Comparison of ENCODE assay signal across 18 mouse cellular contexts in the genomic region with DNA sequence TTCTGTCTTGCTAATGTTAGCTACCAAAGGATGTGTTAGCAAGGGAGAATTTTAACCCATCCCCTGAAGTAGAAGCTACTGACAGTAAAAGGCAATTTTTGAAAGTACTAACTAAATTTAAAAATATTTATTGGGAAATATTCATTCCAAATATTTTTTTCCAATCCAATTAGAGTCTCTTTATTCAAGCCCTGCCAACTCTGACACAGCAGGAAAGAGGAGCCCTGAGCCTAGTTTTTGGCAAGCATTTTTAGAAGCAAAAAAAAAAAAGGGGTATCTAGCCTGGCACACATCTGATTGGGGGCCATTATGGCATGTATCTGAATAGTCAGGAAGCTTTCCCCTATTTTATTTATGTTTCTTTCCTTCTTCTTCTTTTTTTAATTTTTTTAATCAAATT.
DNase-seq lines count a peak whose midpoint lies in the region; ATAC-seq and TF ChIP-seq lines count a peak whose summit lies in the region.
"Had no signal": no experiment of that assay in that cellular context is flagged by ENCODE, and none has a peak within 500 bp of the region (broad histone marks: within the 10 kb centered on the region; RNA-seq: fewer than 3 reads in every experiment).

No protein-coding gene starts in this region.

- no peaks in the 10 kb centered on the region for H3K9me3 ChIP-seq in forebrain, embryonic 14.5 days (replicated peaks; ENCODE audit: control insufficient read depth, low read length)
- H3K9me3 ChIP-seq in forebrain, embryonic 12.5 days, result no peaks in the 10 kb centered on the region
- H3K9me3 ChIP-seq in liver, postnatal 0 days (ENCODE audit: low read length), result no peaks in the 10 kb centered on the region
- H3K9me3 ChIP-seq: embryonic facial prominence, embryonic 10.5 days; embryonic facial prominence, embryonic 12.5 days; forebrain, embryonic 15.5 days had no signal

- no peak overlapping the region for H3K9ac ChIP-seq in forebrain, embryonic 14.5 days (ENCODE audit: low read length)
- no peak overlapping the region for H3K9ac ChIP-seq in forebrain, embryonic 12.5 days
- no peak overlapping the region for H3K9ac ChIP-seq in liver, postnatal 0 days (replicated peaks)
- H3K9ac ChIP-seq: embryonic facial prominence, embryonic 12.5 days; forebrain, embryonic 15.5 days; forebrain, postnatal 0 days had no signal

- H3K4me2 ChIP-seq in forebrain, embryonic 14.5 days (ENCODE audit: low read length), result no peak overlapping the region
- no peak overlapping the region for H3K4me2 ChIP-seq in forebrain, embryonic 12.5 days
- no peak overlapping the region for H3K4me2 ChIP-seq in liver, postnatal 0 days (ENCODE audit: low read depth, low read length)
- H3K4me2 ChIP-seq: embryonic facial prominence, embryonic 12.5 days; forebrain, embryonic 15.5 days had no signal

- peak; percentile 58 to 70 for DNase-seq in cerebellum, postnatal 10 days
- DNase-seq in cerebellum, adult 8-10 months, result no peak
- DNase-seq in forebrain, embryonic 14.5 days (ENCODE audit: low spot score), result peak; percentile 45
- DNase-seq in Muller cell, postnatal 12 days (ENCODE audit: inconsistent ontology term), result peak; percentile 64
- DNase-seq in brain, adult 2 months (ENCODE audit: low read depth, low spot score), result peak; percentile 26
- DNase-seq in liver, postnatal 0 days, result no peak
- DNase-seq in yolk sac, embryonic 10.5 days (ENCODE audit: low spot score), result no peak
- DNase-seq: adrenal gland, adult 8-10 months; adrenal gland, postnatal 14 days; adrenal gland, postnatal 36 days; cerebellum, adult 9-11 months; forebrain, postnatal 0 days had no signal

- TF ChIP-seq EP300 in liver, postnatal 0 days (IDR thresholded peaks at IDR 0.05; ENCODE audit: low read depth), result no peak

- H3K4me1 ChIP-seq in forebrain, embryonic 14.5 days (ENCODE audit: control insufficient read depth, insufficient read depth, low read length), result no peaks in the 10 kb centered on the region
- H3K4me1 ChIP-seq in forebrain, embryonic 12.5 days, result no peaks in the 10 kb centered on the region
- no peaks in the 10 kb centered on the region for H3K4me1 ChIP-seq in liver, postnatal 0 days (ENCODE audit: insufficient read depth)
- H3K4me1 ChIP-seq: embryonic facial prominence, embryonic 10.5 days; embryonic facial prominence, embryonic 12.5 days; forebrain, embryonic 15.5 days had no signal

- H3K4me3 ChIP-seq in forebrain, embryonic 14.5 days (ENCODE audit: low read depth, low read length), result no peak overlapping the region
- no peak overlapping the region for H3K4me3 ChIP-seq in forebrain, embryonic 12.5 days (replicated peaks)
- no peak overlapping the region for H3K4me3 ChIP-seq in liver, postnatal 0 days (ENCODE audit: low read depth, low read length)
- H3K4me3 ChIP-seq: embryonic facial prominence, embryonic 10.5 days; embryonic facial prominence, embryonic 12.5 days; forebrain, embryonic 15.5 days had no signal

- TF ChIP-seq CTCF in liver, postnatal 0 days (IDR thresholded peaks at IDR 0.05; ENCODE audit: low read depth), result no peak

- H3K27me3 ChIP-seq in forebrain, embryonic 14.5 days (replicated peaks; ENCODE audit: control insufficient read depth, insufficient read depth, low read length), result no peaks in the 10 kb centered on the region
- H3K27me3 ChIP-seq in forebrain, embryonic 12.5 days, result no peaks in the 10 kb centered on the region
- H3K27me3 ChIP-seq in liver, postnatal 0 days (ENCODE audit: insufficient read depth, low read length), result no peaks in the 10 kb centered on the region
- H3K27me3 ChIP-seq: embryonic facial prominence, embryonic 12.5 days; forebrain, embryonic 15.5 days; Patski had no signal

- no peak overlapping the region for H3K27ac ChIP-seq in forebrain, embryonic 14.5 days (ENCODE audit: low read depth, low read length)
- no peak overlapping the region for H3K27ac ChIP-seq in forebrain, embryonic 12.5 days
- no peak overlapping the region for H3K27ac ChIP-seq in liver, postnatal 0 days (ENCODE audit: low read depth)
- H3K27ac ChIP-seq: embryonic facial prominence, embryonic 10.5 days; embryonic facial prominence, embryonic 12.5 days; forebrain, embryonic 15.5 days had no signal

- H3K36me3 ChIP-seq in forebrain, embryonic 14.5 days (ENCODE audit: control insufficient read depth, insufficient read depth, low read length), result no peaks in the 10 kb centered on the region
- H3K36me3 ChIP-seq in forebrain, embryonic 12.5 days (replicated peaks), result no peaks in the 10 kb centered on the region
- H3K36me3 ChIP-seq in liver, postnatal 0 days (replicated peaks; ENCODE audit: insufficient read depth, low read length), result no peaks in the 10 kb centered on the region
- H3K36me3 ChIP-seq: embryonic facial prominence, embryonic 10.5 days; embryonic facial prominence, embryonic 12.5 days; forebrain, embryonic 15.5 days had no signal

- no peak for ATAC-seq in forebrain, embryonic 14.5 days
- no peak for ATAC-seq in forebrain, embryonic 12.5 days (ENCODE audit: low FRiP score)
- ATAC-seq in liver, postnatal 0 days, result no peak
- ATAC-seq: activated CD4-positive, CD25-positive, alpha-beta regulatory T cell, adult 4 months; forebrain, embryonic 15.5 days; forebrain, postnatal 0 days; Patski had no signal

Comparison
In these comparisons a context has a peak if more than half of its experiments do, and no peak if none do; other contexts are left out.
1. DNase-seq: peak in cerebellum, postnatal 10 days (2 of 2), forebrain, embryonic 14.5 days (single experiment), Muller cell, postnatal 12 days (single experiment) and brain, adult 2 months (single experiment); none in cerebellum, adult 8-10 months (single experiment), liver, postnatal 0 days (single experiment) and yolk sac, embryonic 10.5 days (single experiment).